Mouse (Mus musculus) mesoderm, embryonic 11.5 days (tissue): ENCODE measurements at regions not wholly inside any gene's neighbourhood (a gene's known extent, or its start where the extent isn't known, plus 50 kb on each side); places are given as distances from the start of the nearest gene placed in this dataset.

Experiments used
- DNase-seq: peaks from one replicate; pipeline ENCODE4 v3.0.0-alpha.2; 2012; ENCODE audit warnings: low read depth, low spot score

GRCm38 (mm10) chr1:105117888-105118287 lies 238.6 kb downstream of the Rnf152 start:
- no peak for DNase-seq

- DNase-seq: no peak
Observed at GRCm38 (mm10) chr1:105116231-105116630, 240.3 kb downstream of the Rnf152 start.

GRCm38 (mm10) chr1:105115391-105115790 lies 241.1 kb downstream of the Rnf152 start:
- no peak for DNase-seq

- no peak for DNase-seq
Observed at GRCm38 (mm10) chr1:105114835-105115234, 241.7 kb downstream of the Rnf152 start.

- DNase-seq: no peak
Observed at GRCm38 (mm10) chr1:105112762-105113525, 243.6 kb downstream of the Rnf152 start.

GRCm38 (mm10) chr1:105111236-105111635 lies 245.3 kb downstream of the Rnf152 start:
- no peak for DNase-seq

- no peak for DNase-seq
Observed at GRCm38 (mm10) chr1:105110581-105111210, 245.8 kb downstream of the Rnf152 start.

GRCm38 (mm10) chr1:105107836-105108235 lies 248.7 kb downstream of the Rnf152 start:
- DNase-seq: no peak

- no peak for DNase-seq
Observed at GRCm38 (mm10) chr1:105107257-105107656, 249.3 kb downstream of the Rnf152 start.

- no peak for DNase-seq
Observed at GRCm38 (mm10) chr1:105105211-105105610, 251.3 kb downstream of the Rnf152 start.

GRCm38 (mm10) chr1:105095091-105095490 lies 261.4 kb downstream of the Rnf152 start:
- DNase-seq: no peak

GRCm38 (mm10) chr1:105094500-105094899 lies 262.0 kb downstream of the Rnf152 start:
- no peak for DNase-seq

- no peak for DNase-seq
Observed at GRCm38 (mm10) chr1:105093875-105094274, 262.6 kb downstream of the Rnf152 start.

- no peak for DNase-seq
Observed at GRCm38 (mm10) chr1:105093012-105093411, 263.5 kb downstream of the Rnf152 start.

GRCm38 (mm10) chr1:105092309-105092904 lies 264.1 kb downstream of the Rnf152 start:
- peak; percentile 33 for DNase-seq

GRCm38 (mm10) chr1:105088765-105089520 lies 267.6 kb downstream of the Rnf152 start:
- no peak for DNase-seq

- no peak for DNase-seq
Observed at GRCm38 (mm10) chr1:105087623-105088022, 268.9 kb downstream of the Rnf152 start.

- no peak for DNase-seq
Observed at GRCm38 (mm10) chr1:105084556-105084955, 272.0 kb downstream of the Rnf152 start.

GRCm38 (mm10) chr1:105083551-105084103 lies 272.9 kb downstream of the Rnf152 start:
- no peak for DNase-seq

- DNase-seq: no peak
Observed at GRCm38 (mm10) chr1:105082823-105083550, 273.5 kb downstream of the Rnf152 start.

GRCm38 (mm10) chr1:105081942-105082341 lies 274.6 kb downstream of the Rnf152 start:
- no peak for DNase-seq
